Mouse (Mus musculus) A20 (cell line): ENCODE results near the gene Vmn2r107.

Experiments used
- DNase-seq: peaks from one replicate; pipeline ENCODE4 v3.0.0-alpha.2; 2011; ENCODE audit warnings: low read depth, low spot score

The Vmn2r107 gene

GRCm38 (mm10) chr17:20344942-20345341 lies at the start of gene Vmn2r107:
Gene Vmn2r107 (plus strand): TSS chr17:20345242.
- DNase-seq = no peak

GRCm38 (mm10) chr17:20305790-20306189 lies 39.3 kb upstream of the Vmn2r107 start:
- no peak for DNase-seq

- DNase-seq = no peak
These were observed 54.1 kb downstream of the Vmn2r107 start for GRCm38 (mm10) chr17:20399105-20399504.

- no peak for DNase-seq
These were observed 68.8 kb downstream of the Vmn2r107 start, which contains the start of gene Vmn1r224 for GRCm38 (mm10) chr17:20413846-20414245. Gene Vmn1r224 (plus strand): TSS chr17:20414146.
